Mouse (Mus musculus): ENCODE measurements at regions not wholly inside any gene's neighbourhood (a gene's known extent, or its start where the extent isn't known, plus 50 kb on each side); places are given as distances from the start of the nearest gene placed in this dataset.

- no peak overlapping the region for H3K9ac ChIP-seq (ENCODE audit: low read depth, low read length)
- ATAC-seq, result no peak
- H3K27ac ChIP-seq (ENCODE audit: low read depth, low read length), result no peak overlapping the region
- no peak for TF ChIP-seq CTCF (IDR thresholded peaks at IDR 0.05; ENCODE audit: low read depth)
- no peak overlapping the region for H3K4me3 ChIP-seq (ENCODE audit: low read depth, low read length)
- WGBS, result 86% methylated on average over 9 of the region's 9 CpGs
- H3K4me1 ChIP-seq (replicated peaks; ENCODE audit: control insufficient read depth, insufficient read depth, low read length), result no peaks in the 10 kb centered on the region
- H3K36me3 ChIP-seq (ENCODE audit: control insufficient read depth, insufficient read depth), result no peaks in the 10 kb centered on the region
- H3K27me3 ChIP-seq (replicated peaks; ENCODE audit: control insufficient read depth, insufficient read depth, low read length), result no peaks in the 10 kb centered on the region
- no peak overlapping the region for H3K4me2 ChIP-seq (replicated peaks; ENCODE audit: low read depth)
- H3K9me3 ChIP-seq (ENCODE audit: control insufficient read depth), result no peaks in the 10 kb centered on the region
Measured at GRCm38 (mm10) chr13:44517312-44517711, 212.0 kb upstream of the Jarid2 start.

DNA sequence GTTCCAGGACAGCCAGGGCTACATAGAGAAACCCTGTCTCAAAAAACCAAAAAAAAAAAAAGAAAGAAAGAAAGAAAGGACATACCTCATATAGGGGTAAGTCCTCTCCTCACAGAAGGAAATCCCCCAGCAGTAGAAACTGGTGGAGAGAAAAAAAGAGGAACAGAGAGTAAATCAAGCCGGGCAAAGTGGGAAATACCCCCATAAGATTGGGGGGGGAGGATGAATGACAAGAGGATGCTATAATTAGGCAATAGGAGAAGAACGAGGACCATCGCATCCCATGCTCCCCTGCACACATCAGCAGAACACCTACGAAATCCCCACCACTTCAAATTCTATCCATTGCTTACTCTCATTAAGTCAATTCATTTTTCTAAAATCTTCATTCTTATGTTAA is 211.1 kb upstream of the Jarid2 start:
- Histone ChIP-seq H3K27ac (ENCODE audit: low read depth, low read length) (no peak overlapping the region), H3K4me1 (replicated peaks; ENCODE audit: control insufficient read depth, insufficient read depth, low read length) (no peaks in the 10 kb centered on the region), H3K4me2 (replicated peaks; ENCODE audit: low read depth) (no peak overlapping the region), H3K4me3 (ENCODE audit: low read depth, low read length) (no peak overlapping the region), H3K36me3 (ENCODE audit: control insufficient read depth, insufficient read depth) (no peaks in the 10 kb centered on the region), H3K9ac (ENCODE audit: low read depth, low read length) (no peak overlapping the region), H3K27me3 (replicated peaks; ENCODE audit: control insufficient read depth, insufficient read depth, low read length) (no peaks in the 10 kb centered on the region), H3K9me3 (ENCODE audit: control insufficient read depth) (no peaks in the 10 kb centered on the region)
- no peak for ATAC-seq
- no peak for TF ChIP-seq CTCF (IDR thresholded peaks at IDR 0.05; ENCODE audit: low read depth)
- 89% methylated on average over 4 of the region's 4 CpGs for WGBS

- H3K36me3 ChIP-seq (ENCODE audit: control insufficient read depth, insufficient read depth), result no peaks in the 10 kb centered on the region
- no peak overlapping the region for H3K9ac ChIP-seq (ENCODE audit: low read depth, low read length)
- TF ChIP-seq CTCF (IDR thresholded peaks at IDR 0.05; ENCODE audit: low read depth), result no peak
- no peaks in the 10 kb centered on the region for H3K4me1 ChIP-seq (replicated peaks; ENCODE audit: control insufficient read depth, insufficient read depth, low read length)
- H3K27ac ChIP-seq (ENCODE audit: low read depth, low read length), result no peak overlapping the region
- H3K4me2 ChIP-seq (replicated peaks; ENCODE audit: low read depth), result no peak overlapping the region
- no peaks in the 10 kb centered on the region for H3K9me3 ChIP-seq (ENCODE audit: control insufficient read depth)
- no peak overlapping the region for H3K4me3 ChIP-seq (ENCODE audit: low read depth, low read length)
- H3K27me3 ChIP-seq (replicated peaks; ENCODE audit: control insufficient read depth, insufficient read depth, low read length), result no peaks in the 10 kb centered on the region
- 59% methylated on average over 4 of the region's 4 CpGs for WGBS
- ATAC-seq, result no peak
Measured at GRCm38 (mm10) chr13:44523516-44523915, 205.8 kb upstream of the Jarid2 start.

DNA sequence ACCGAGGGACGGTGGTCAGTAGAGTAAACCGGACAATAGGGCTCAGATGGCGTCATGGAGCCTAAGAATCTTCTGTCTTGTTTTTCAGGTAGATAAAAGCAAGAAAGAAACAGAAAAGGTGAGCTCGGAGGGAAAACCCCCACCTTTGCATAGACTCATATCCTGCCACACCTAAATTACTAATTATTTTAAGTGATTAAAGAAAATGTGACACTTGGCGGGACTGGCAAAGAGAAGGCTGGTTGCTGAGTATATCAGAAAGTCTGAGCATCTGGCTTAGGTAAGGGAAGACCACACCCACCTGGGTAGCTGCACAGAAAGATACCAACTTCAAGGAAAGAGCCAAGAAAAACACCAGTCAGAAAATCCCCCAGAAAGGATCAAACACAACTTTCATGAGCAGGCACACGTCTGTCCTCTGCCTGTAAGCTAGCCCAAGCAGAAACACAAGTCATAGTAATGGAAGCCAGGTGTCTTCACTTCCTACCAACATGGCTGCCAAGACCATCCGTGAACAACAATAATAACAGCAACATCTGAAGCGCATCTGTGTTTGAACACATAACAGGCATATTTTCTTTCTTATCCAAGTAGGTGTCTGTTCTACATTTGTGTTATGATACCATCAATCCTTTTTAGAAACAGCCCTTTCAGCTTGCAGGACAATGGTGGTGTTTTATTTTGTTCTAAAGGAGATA is 198.3 kb upstream of the Jarid2 start:
- no peaks in the 10 kb centered on the region for H3K9me3 ChIP-seq (ENCODE audit: control insufficient read depth)
- no peak overlapping the region for H3K27ac ChIP-seq (ENCODE audit: low read depth, low read length)

DNA sequence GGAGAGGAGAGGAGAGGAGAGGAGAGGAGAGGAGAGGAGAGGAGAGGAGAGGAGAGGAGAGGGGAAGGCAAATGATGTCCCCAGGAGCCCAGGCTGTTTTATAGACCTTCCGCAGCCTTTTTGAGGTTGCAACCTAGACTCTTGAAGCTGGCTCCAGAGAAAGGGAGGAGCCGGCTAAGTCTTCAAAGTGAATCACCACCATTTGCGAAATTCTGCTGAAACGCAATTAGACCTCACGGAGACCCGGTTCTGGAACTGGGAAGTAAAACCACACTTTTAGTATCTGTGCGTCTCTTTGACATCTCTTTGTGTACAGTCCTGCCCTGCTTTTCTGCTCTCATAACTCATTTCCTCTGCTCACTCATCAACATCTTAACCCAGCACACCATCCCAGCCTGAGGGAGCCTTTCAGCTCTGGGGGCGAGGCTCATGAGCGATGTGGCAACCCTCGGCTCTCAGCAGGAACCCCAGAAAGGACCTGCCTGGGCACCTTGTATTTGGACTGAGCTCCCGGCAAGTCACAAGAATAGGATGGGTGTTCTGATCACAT is 196.6 kb upstream of the Jarid2 start:
- ATAC-seq, result no peak
- Histone ChIP-seq H3K4me3 (ENCODE audit: low read depth, low read length) (no peak overlapping the region), H3K27me3 (replicated peaks; ENCODE audit: control insufficient read depth, insufficient read depth, low read length) (no peaks in the 10 kb centered on the region), H3K9ac (ENCODE audit: low read depth, low read length) (no peak overlapping the region), H3K9me3 (ENCODE audit: control insufficient read depth) (no peaks in the 10 kb centered on the region), H3K4me1 (replicated peaks; ENCODE audit: control insufficient read depth, insufficient read depth, low read length) (no peaks in the 10 kb centered on the region), H3K4me2 (replicated peaks; ENCODE audit: low read depth) (no peak overlapping the region), H3K27ac (ENCODE audit: low read depth, low read length) (no peak overlapping the region), H3K36me3 (ENCODE audit: control insufficient read depth, insufficient read depth) (no peaks in the 10 kb centered on the region)
- TF ChIP-seq CTCF (IDR thresholded peaks at IDR 0.05; ENCODE audit: low read depth), result no peak
- 78% methylated on average over 11 of the region's 11 CpGs for WGBS

More for the DNA sequence above, 198.3 kb upstream of the Jarid2 start:
- Histone ChIP-seq H3K4me2 (replicated peaks; ENCODE audit: low read depth) (no peak overlapping the region), H3K4me3 (ENCODE audit: low read depth, low read length) (no peak overlapping the region), H3K27me3 (replicated peaks; ENCODE audit: control insufficient read depth, insufficient read depth, low read length) (no peaks in the 10 kb centered on the region), H3K9ac (ENCODE audit: low read depth, low read length) (no peak overlapping the region), H3K36me3 (ENCODE audit: control insufficient read depth, insufficient read depth) (no peaks in the 10 kb centered on the region), H3K4me1 (replicated peaks; ENCODE audit: control insufficient read depth, insufficient read depth, low read length) (no peaks in the 10 kb centered on the region)
- TF ChIP-seq CTCF (IDR thresholded peaks at IDR 0.05; ENCODE audit: low read depth), result no peak
- no peak for ATAC-seq
- whole genome bisulfite sequencing, result 91% methylated on average over 9 of the region's 9 CpGs

DNA sequence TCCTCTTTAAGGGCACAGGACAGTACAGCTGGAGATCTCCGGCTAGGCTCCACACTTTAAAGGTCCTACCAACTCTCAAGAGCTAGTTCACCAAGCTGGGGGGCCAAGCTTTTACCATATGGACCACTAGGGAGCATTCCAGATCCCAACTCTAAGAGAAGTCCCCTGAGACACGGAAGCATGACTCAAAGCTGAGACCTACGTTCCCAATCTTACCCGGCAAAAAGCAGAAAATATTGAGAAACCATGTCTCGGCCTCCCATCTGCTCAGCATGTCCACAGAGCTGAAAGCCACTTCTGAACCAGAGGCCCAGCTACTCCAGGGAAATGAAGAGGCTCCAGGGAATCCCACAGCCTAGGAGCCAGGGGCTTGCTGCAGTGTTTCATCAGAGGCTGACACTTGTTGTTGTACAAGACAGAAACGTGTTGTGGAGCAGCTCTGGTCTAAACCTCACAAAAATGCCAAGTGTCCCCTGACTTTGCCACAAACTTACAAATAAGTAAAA is 194.6 kb upstream of the Jarid2 start:
- no peak overlapping the region for H3K9ac ChIP-seq (ENCODE audit: low read depth, low read length)
- H3K27me3 ChIP-seq (replicated peaks; ENCODE audit: control insufficient read depth, insufficient read depth, low read length), result no peaks in the 10 kb centered on the region
- H3K27ac ChIP-seq (ENCODE audit: low read depth, low read length), result no peak overlapping the region
- H3K36me3 ChIP-seq (ENCODE audit: control insufficient read depth, insufficient read depth), result no peaks in the 10 kb centered on the region
- 91% methylated on average over 6 of the region's 6 CpGs for WGBS
- no peaks in the 10 kb centered on the region for H3K9me3 ChIP-seq (ENCODE audit: control insufficient read depth)
- no peak for ATAC-seq
- TF ChIP-seq CTCF (IDR thresholded peaks at IDR 0.05; ENCODE audit: low read depth), result no peak
- H3K4me3 ChIP-seq (ENCODE audit: low read depth, low read length), result no peak overlapping the region
- no peaks in the 10 kb centered on the region for H3K4me1 ChIP-seq (replicated peaks; ENCODE audit: control insufficient read depth, insufficient read depth, low read length)
- H3K4me2 ChIP-seq (replicated peaks; ENCODE audit: low read depth), result no peak overlapping the region
